Mouse (Mus musculus) G1E (cell line): ENCODE data around the gene Zfp36l2.

ENCODE experiments used
- CTCF ChIP-seq: IDR thresholded peaks from 2 replicates; pipeline ENCODE4 v1.5.1; 2012; ENCODE audit warnings: low read depth, low read length, inconsistent platforms, mixed read lengths
- GATA1 ChIP-seq: IDR thresholded peaks from 2 replicates; pipeline ENCODE4 v1.6.1; 2012; ENCODE audit warnings: borderline replicate concordance, low read length, inconsistent platforms, mixed read lengths
- GATA2 ChIP-seq: IDR thresholded peaks from 2 replicates; pipeline ENCODE4 v1.6.1; 2012; ENCODE audit warnings: low read depth, low read length, inconsistent platforms, borderline replicate concordance
- TAL1 ChIP-seq: conservative IDR thresholded peaks from 2 replicates; pipeline ENCODE4 v1.6.1; 2012; ENCODE audit warnings: low read depth, low read length, inconsistent platforms, mixed read lengths

GRCm38 (mm10) chr17:84163066-84163785 lies 24.5 kb downstream of the Zfp36l2 start:
- TF ChIP-seq CTCF (no peak), GATA2 (no peak), TAL1 (no peak), GATA1 (no peak)
